Mouse (Mus musculus) myocyte (in vitro differentiated cells): ENCODE results near the gene Hbq1b.

Experiments
- E2F4 ChIP-seq: IDR thresholded peaks from one replicate; pipeline ENCODE4 v1.6.1; 2011; ENCODE audit warnings: mild to moderate bottlenecking, control low read depth, moderate library complexity; ENCODE audit not compliant: insufficient read depth
- MAX ChIP-seq: IDR thresholded peaks from one replicate; pipeline ENCODE4 v1.6.1; 2011; ENCODE audit warnings: low read depth, mild to moderate bottlenecking, control low read depth
- POLR2A ChIP-seq: IDR thresholded peaks from one replicate; pipeline ENCODE4 v1.6.1; 2011; ENCODE audit warnings: low read depth, mild to moderate bottlenecking, control low read depth, moderate library complexity; ENCODE audit not compliant: insufficient read length
- POLR2AphosphoS2 ChIP-seq: IDR thresholded peaks from one replicate; pipeline ENCODE4 v1.6.1; 2011; ENCODE audit warnings: low read depth, control low read depth; ENCODE audit not compliant: insufficient read length
- TCF12 ChIP-seq: IDR thresholded peaks from one replicate; pipeline ENCODE4 v1.6.1; 2011; ENCODE audit warnings: mild to moderate bottlenecking, control low read depth; ENCODE audit not compliant: poor library complexity, insufficient read depth, severe bottlenecking

DNA sequence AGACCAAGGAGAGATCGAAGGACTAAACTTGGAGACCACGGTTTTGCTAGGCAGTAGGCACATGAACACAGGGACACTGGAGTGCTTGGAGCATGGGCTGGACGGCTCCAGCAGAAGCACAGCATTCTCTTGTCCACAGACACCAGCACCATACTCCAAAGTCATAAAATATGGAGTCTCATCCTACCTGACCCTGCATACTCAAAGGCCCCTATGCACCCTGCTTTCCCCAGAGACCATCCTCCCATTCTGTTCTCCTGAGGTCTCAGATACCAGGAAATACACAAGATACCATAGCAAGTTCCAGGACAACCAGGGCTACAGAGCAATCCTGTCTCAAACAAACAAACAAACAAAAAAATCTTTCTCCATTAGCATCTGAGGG lies 49.4 kb upstream of the Hbq1b start:
- TF ChIP-seq POLR2AphosphoS2 (no peak), E2F4 (no peak), TCF12 (no peak), POLR2A (no peak), MAX (no peak)
